Mouse (Mus musculus) small intestine, adult 2 months (tissue): ENCODE results near the gene Ywhag. TPM values are rescaled to one million over a fixed set of nuclear protein-coding genes. Genes with fewer than 3 reads are reported as not detected.

Experiments
- H3K27ac ChIP-seq: fragments of 200-500 bp; 2 replicates; pipeline ENCODE4 v1.5.1; 2012; ENCODE audit warnings: low read depth, low read length, control low read depth, inconsistent platforms; ENCODE audit not compliant: insufficient read depth
- H3K27me3 ChIP-seq: fragments of 200-500 bp; 2 replicates; pipeline ENCODE4 v1.6.1; 2012; ENCODE audit warnings: mild to moderate bottlenecking, moderate library complexity, low read length, inconsistent platforms; ENCODE audit not compliant: control insufficient read depth, insufficient read depth
- H3K36me3 ChIP-seq: fragments of 200-500 bp; 2 replicates; pipeline ENCODE4 v1.6.1; 2012; ENCODE audit warnings: mild to moderate bottlenecking, low read length, control low read depth, inconsistent platforms; ENCODE audit not compliant: control insufficient read depth, insufficient read depth
- H3K4me1 ChIP-seq: fragments of 200-500 bp; 2 replicates; pipeline ENCODE4 v1.6.1; 2012; ENCODE audit warnings: low read length, inconsistent platforms, mixed read lengths; ENCODE audit not compliant: control insufficient read depth, insufficient read depth, insufficient read length
- H3K4me3 ChIP-seq: fragments of 200-500 bp; 2 replicates; pipeline ENCODE4 v1.5.1; 2012; ENCODE audit warnings: low read depth, mild to moderate bottlenecking, control low read depth, inconsistent platforms, low read length, moderate library complexity
- CTCF ChIP-seq: fragments of 200-500 bp; IDR thresholded peaks from 2 replicates; pipeline ENCODE4 v1.5.1; 2012; ENCODE audit warnings: low read depth, mild to moderate bottlenecking, control low read depth, inconsistent platforms, low read length, moderate library complexity, mixed read lengths; ENCODE audit not compliant: insufficient replicate concordance, insufficient read length; ENCODE audit errors: extremely low read depth
- POLR2A ChIP-seq: fragments of 200-500 bp; IDR thresholded peaks from 2 replicates; pipeline ENCODE4 v1.6.1; 2012; ENCODE audit warnings: low read depth, mild to moderate bottlenecking, control low read depth, inconsistent platforms, low read length, moderate library complexity
- WGBS: fragments of 180-500 bp; shearing (Covaris S2); methylation state at CpG from one replicate; pipeline ENCODE4 v1.1.7; 2018; 5-methylcytosine and 5-hydroxymethylcytosine counted together
- polyA plus RNA-seq: library from polyadenylated mRNA; depleted of rRNA; stranded (reverse); fragments of >200 nt; gene quantifications from 2 replicates; pipeline ENCODE4 v1.2.3, GENCODE M21; 2012

Gene Ywhag
- polyA plus RNA-seq, 1 experiment, result 27.3 TPM

- WGBS, result 65% methylated on average over 6 of the region's 6 CpGs
- no peak overlapping the region for H3K4me3 ChIP-seq
- H3K4me1 ChIP-seq, result peaks cover 6% of the 10 kb centered on the region
- no peak for TF ChIP-seq POLR2A
- TF ChIP-seq CTCF, result no peak
- H3K27me3 ChIP-seq, result no peaks in the 10 kb centered on the region
- H3K27ac ChIP-seq, result no peak overlapping the region
- H3K36me3 ChIP-seq, result no peaks in the 10 kb centered on the region
Measured at GRCm38 (mm10) chr5:135970247-135970646, 35.8 kb upstream of the Ywhag start.

GRCm38 (mm10) chr5:135968781-135969180 lies 34.4 kb upstream of the Ywhag start:
- no peaks in the 10 kb centered on the region for H3K27me3 ChIP-seq
- peaks cover 6% of the 10 kb centered on the region for H3K4me1 ChIP-seq
- H3K36me3 ChIP-seq, result no peaks in the 10 kb centered on the region
- H3K27ac ChIP-seq, result no peak overlapping the region
- TF ChIP-seq CTCF, result 0 out of 2 replicates have a peak, but pooled peaks have one; percentile 7
- no peak for TF ChIP-seq POLR2A
- H3K4me3 ChIP-seq, result no peak overlapping the region
- 70% methylated on average over 1 of the region's 1 CpGs for WGBS

- H3K27ac ChIP-seq, result no peak overlapping the region
- no peaks in the 10 kb centered on the region for H3K36me3 ChIP-seq
- peaks cover 11% of the 10 kb centered on the region for H3K4me1 ChIP-seq
- WGBS, result 60% methylated on average over 9 of the region's 9 CpGs
- H3K27me3 ChIP-seq, result no peaks in the 10 kb centered on the region
- no peak for TF ChIP-seq POLR2A
- peak; percentile 61; the same call in 1 of the 2 replicates for TF ChIP-seq CTCF
- no peak overlapping the region for H3K4me3 ChIP-seq
Measured at GRCm38 (mm10) chr5:135966866-135967265, 32.5 kb upstream of the Ywhag start.

- Histone ChIP-seq H3K4me1 (peaks cover 17% of the 10 kb centered on the region), H3K27ac (no peak overlapping the region), H3K27me3 (no peaks in the 10 kb centered on the region), H3K36me3 (no peaks in the 10 kb centered on the region), H3K4me3 (peak overlapping the region; percentile 63)
- TF ChIP-seq POLR2A (no peak), CTCF (no peak)
- 10% methylated on average over 24 of the region's 24 CpGs for WGBS
Measured at GRCm38 (mm10) chr5:135965501-135965930, 31.1 kb upstream of the Ywhag start.

GRCm38 (mm10) chr5:135963280-135963627 lies 28.8 kb upstream of the Ywhag start:
- TF ChIP-seq POLR2A, result no peak
- no peak for TF ChIP-seq CTCF
- Histone ChIP-seq H3K27me3 (no peaks in the 10 kb centered on the region), H3K4me3 (peak overlapping the region; percentile 64), H3K36me3 (no peaks in the 10 kb centered on the region), H3K27ac (peak overlapping the region; percentile 70), H3K4me1 (peaks cover 17% of the 10 kb centered on the region)
- WGBS, result 4% methylated on average over 6 of the region's 6 CpGs

- TF ChIP-seq POLR2A (peak; percentile 94), CTCF (no peak)
- Histone ChIP-seq H3K27me3 (no peaks in the 10 kb centered on the region), H3K4me1 (peaks cover 20% of the 10 kb centered on the region), H3K27ac (peak overlapping the region; percentile 70), H3K36me3 (no peaks in the 10 kb centered on the region), H3K4me3 (peak overlapping the region; percentile 64)
- WGBS, result under 1% methylated on average over 64 of the region's 64 CpGs
Measured at GRCm38 (mm10) chr5:135962492-135963279, 28.3 kb upstream of the Ywhag start.

GRCm38 (mm10) chr5:135962125-135962491 lies 27.7 kb upstream of the Ywhag start:
- no peaks in the 10 kb centered on the region for H3K27me3 ChIP-seq
- WGBS, result under 1% methylated on average over 11 of the region's 11 CpGs
- H3K4me3 ChIP-seq, result peak overlapping the region; percentile 38
- TF ChIP-seq CTCF (no peak), POLR2A (no peak; the same call in 1 of the 2 replicates)
- peaks cover 22% of the 10 kb centered on the region for H3K4me1 ChIP-seq
- no peaks in the 10 kb centered on the region for H3K36me3 ChIP-seq
- peak overlapping the region; percentile 96 for H3K27ac ChIP-seq
